Mouse (Mus musculus) left cerebral cortex, adult 11 months (tissue): ENCODE measurements around the gene Kcnh1.

Experiments used
- DNase-seq: peaks from one replicate; pipeline ENCODE4 v3.0.0; 2022; ENCODE audit warnings: low spot score

Gene Kcnh1

GRCm38 (mm10) chr1:192531490-192532146 lies 341.0 kb downstream of the Kcnh1 start:
- DNase-seq: no peak

GRCm38 (mm10) chr1:192532212-192532611 lies 341.6 kb downstream of the Kcnh1 start:
- DNase-seq: no peak

GRCm38 (mm10) chr1:192533016-192533415 lies 342.4 kb downstream of the Kcnh1 start:
- no peak for DNase-seq

DNA sequence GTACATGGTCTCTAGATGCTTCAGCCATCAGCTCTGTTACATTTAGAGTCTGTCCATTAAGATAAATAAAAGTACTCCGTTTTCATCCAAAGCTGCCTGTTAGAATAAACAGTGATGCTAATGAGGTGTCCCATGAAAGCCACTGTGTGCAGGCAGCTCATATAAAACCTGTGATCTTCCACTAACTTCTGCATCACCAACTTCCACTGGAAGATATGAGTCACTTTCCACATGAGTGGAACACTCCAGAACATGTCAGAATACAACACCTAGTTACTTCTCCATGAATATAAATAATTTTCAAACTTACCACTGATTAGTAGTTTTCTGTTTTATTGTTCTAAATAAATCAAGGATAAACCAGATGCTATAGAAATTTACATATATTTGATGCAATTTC lies 345.9 kb downstream of the Kcnh1 start:
- no peak for DNase-seq

DNA sequence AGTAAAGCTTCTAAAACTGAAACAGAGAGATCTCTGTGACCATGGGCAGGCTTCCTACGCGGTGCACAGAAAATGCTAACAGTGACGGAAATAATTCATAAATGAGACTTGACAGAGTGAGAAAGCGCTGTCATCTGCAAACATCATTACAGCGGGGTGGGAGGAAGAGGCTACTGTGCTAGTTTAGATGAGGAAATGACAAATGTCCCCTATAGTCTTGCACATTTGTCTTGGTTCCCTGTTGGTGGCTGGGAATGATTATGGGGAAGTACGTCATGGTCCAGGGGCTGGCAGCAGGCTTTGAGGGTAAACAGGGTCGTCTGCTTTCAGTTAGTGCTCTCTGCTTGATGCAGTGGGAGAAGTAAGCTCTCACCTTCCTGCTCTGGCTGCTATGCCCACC lies 346.6 kb downstream of the Kcnh1 start:
- no peak for DNase-seq

GRCm38 (mm10) chr1:192542093-192542492 lies 351.5 kb downstream of the Kcnh1 start:
- DNase-seq: no peak

DNA sequence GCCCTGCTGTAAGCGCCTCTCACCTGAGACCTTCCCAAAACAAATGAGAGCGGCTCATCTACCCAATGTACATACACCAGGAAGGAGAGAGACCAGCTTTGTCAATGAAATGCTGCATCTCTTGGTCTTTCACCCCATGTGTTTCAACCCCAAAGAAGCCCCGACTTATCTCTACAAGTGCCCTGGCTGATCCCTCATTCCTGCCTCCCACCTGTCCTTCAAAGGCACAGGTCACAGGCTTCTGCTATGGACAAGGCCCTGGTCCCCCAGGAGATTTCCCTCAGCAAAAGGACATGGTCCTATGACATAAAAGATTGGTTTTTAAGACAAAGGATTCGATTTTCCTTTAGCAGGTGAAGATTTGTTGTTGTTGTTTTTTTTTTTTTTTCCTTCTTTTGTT lies 353.1 kb downstream of the Kcnh1 start:
- DNase-seq: no peak

GRCm38 (mm10) chr1:192544091-192544490 lies 353.5 kb downstream of the Kcnh1 start:
- DNase-seq: no peak

DNA sequence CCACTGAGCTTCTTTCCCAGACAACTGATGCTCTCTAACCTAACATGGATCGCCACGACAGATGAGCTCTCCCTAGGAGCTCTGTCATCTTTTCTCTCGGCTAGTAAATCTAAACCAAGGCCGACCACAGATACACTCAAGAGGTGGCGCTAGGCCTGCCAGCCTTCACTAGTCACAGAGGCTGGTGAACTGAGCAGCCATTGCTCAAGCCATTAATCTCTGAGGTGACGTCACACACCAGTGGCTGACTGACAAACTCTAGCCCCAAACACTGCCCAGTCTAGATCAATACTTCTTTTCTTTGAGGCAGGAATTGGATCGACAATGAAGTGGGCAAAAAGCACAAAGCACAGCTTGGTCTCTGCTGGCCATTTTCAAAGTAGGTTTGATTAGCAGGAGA lies 354.3 kb downstream of the Kcnh1 start:
- no peak for DNase-seq

GRCm38 (mm10) chr1:192546843-192547242 lies 356.3 kb downstream of the Kcnh1 start:
- DNase-seq: no peak

GRCm38 (mm10) chr1:192550561-192550960 lies 360.0 kb downstream of the Kcnh1 start:
- no peak for DNase-seq

GRCm38 (mm10) chr1:192555516-192555915 lies 364.9 kb downstream of the Kcnh1 start:
- DNase-seq: no peak

DNA sequence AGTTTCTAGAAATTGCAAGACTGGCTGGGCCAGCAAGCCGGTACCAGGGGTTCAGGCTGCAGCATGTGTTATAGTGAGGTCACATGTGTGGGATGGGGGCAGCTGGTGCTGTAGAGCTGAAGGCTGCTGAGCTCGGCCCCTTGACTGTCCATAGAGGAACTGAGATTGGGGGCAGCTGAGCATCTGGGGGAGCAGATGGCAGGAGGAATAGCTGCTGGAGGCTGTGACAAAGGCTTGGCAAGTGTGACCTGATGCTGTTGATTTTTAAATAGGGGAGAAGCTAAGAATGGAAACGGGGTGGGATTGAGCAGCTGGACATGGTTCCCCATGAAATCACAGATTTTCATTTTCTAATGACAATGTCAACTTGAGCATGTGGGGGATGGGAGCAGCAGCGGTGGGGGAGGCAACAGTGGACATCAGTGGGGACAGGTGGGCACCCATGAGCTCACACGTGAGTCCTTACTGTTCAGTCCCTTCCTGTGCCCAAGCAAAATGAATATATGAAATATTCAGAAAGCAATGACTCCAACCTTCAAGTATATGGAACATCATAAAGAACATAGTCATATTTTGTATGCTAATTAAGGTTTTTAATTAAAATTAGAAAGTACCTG lies 367.5 kb downstream of the Kcnh1 start:
- no peak for DNase-seq

- DNase-seq: no peak
Measured at GRCm38 (mm10) chr1:192559341-192559740, 368.8 kb downstream of the Kcnh1 start.
